Mouse (Mus musculus): ENCODE measurements around the gene Gna13.

GRCm38 (mm10) chr11:109427353-109427752 lies 64.7 kb downstream of the Gna13 start:
- TF ChIP-seq CTCF (conservative IDR thresholded peaks at IDR 0.05; ENCODE audit: low read length): no peak
- no peak for TF ChIP-seq POU5F1 (IDR thresholded peaks at IDR 0.05; ENCODE audit: borderline replicate concordance, low read length)
- no peak for TF ChIP-seq NANOG (IDR thresholded peaks at IDR 0.05; ENCODE audit: borderline replicate concordance, low read length)
